Mouse (Mus musculus): ENCODE measurements around the gene Pygo1. TPM values are rescaled to one million over a fixed set of nuclear protein-coding genes. Genes with fewer than 3 reads are reported as not detected.
A peak's percentile ranks its signal among the peaks of the same experiment; 100 is the strongest.

Gene Pygo1
- total RNA-seq, 2 experiments from 2014 or later = 8.1 to 9.1 TPM

GRCm38 (mm10) chr9:72925935-72926258 lies 452 bp downstream of the Pygo1 start:
- no peak for DNase-seq
- intact Hi-C loops (cut with DNase I) = no loop called here

GRCm38 (mm10) chr9:72931166-72931790 lies 5.8 kb downstream of the Pygo1 start:
- no peak for DNase-seq
- intact Hi-C loops (cut with DNase I) = no loop called here

GRCm38 (mm10) chr9:72935309-72935708 lies 9.9 kb downstream of the Pygo1 start:
- intact Hi-C loops (cut with DNase I) = no loop called here
- DNase-seq = no peak

GRCm38 (mm10) chr9:72936301-72936700 lies 10.9 kb downstream of the Pygo1 start:
- intact Hi-C loops (cut with DNase I) = no loop called here
- DNase-seq = no peak

GRCm38 (mm10) chr9:72943424-72943823 lies 18.0 kb downstream of the Pygo1 start:
- DNase-seq = no peak
- intact Hi-C loops (cut with DNase I) = no loop called here

GRCm38 (mm10) chr9:72944286-72944685 lies 18.8 kb downstream of the Pygo1 start:
- intact Hi-C loops (cut with DNase I) = no loop called here
- no peak for DNase-seq

GRCm38 (mm10) chr9:72947010-72947409 lies 21.6 kb downstream of the Pygo1 start:
- DNase-seq = no peak
- intact Hi-C loops (cut with DNase I) = no loop called here

GRCm38 (mm10) chr9:72949572-72949971 lies 24.1 kb downstream of the Pygo1 start:
- no peak for DNase-seq
- intact Hi-C loops (cut with DNase I) = no loop called here

GRCm38 (mm10) chr9:72954746-72955145 lies 29.3 kb downstream of the Pygo1 start:
- DNase-seq = no peak
- intact Hi-C loops (cut with DNase I) = loop anchor here (5.0 kb wide), 1 partner anchor 62 kb away; no protein-coding TSS in a partner anchor

GRCm38 (mm10) chr9:72955546-72955945 lies 30.1 kb downstream of the Pygo1 start:
- intact Hi-C loops (cut with DNase I) = no loop called here
- peak; percentile 25 to 57 for DNase-seq

GRCm38 (mm10) chr9:72958521-72959450 lies 33.3 kb downstream of the Pygo1 start, which contains the start of the genes Dyx1c1 and Gm44503:
Dyx1c1 (plus strand) TSS chr9:72958785.
Gm44503 (plus strand) TSS chr9:72958852.
- intact Hi-C loops (cut with DNase I) = no loop called here
- DNase-seq = peak; percentile 59 to 79

- DNase-seq = no peak
- intact Hi-C loops (cut with DNase I) = no loop called here
These were observed 35.9 kb downstream of the Pygo1 start for GRCm38 (mm10) chr9:72961346-72961745.

GRCm38 (mm10) chr9:72961959-72962358 lies 36.5 kb downstream of the Pygo1 start:
- no peak for DNase-seq

GRCm38 (mm10) chr9:72968349-72969061 lies 43.1 kb downstream of the Pygo1 start:
- DNase-seq = peak; percentile 20 to 40
- intact Hi-C loops (cut with DNase I) = loop anchor here (1.0 kb wide), 1 partner anchor 123 kb away; no protein-coding TSS in a partner anchor

More at GRCm38 (mm10) chr9:72961959-72962358, 36.5 kb downstream of the Pygo1 start:
- intact Hi-C loops (cut with DNase I) = no loop called here

- peak; percentile 4 to 21 for DNase-seq
- intact Hi-C loops (cut with DNase I) = no loop called here
These were observed 44.4 kb downstream of the Pygo1 start for GRCm38 (mm10) chr9:72969874-72970273.

GRCm38 (mm10) chr9:72972435-72972834 lies 47.0 kb downstream of the Pygo1 start:
- intact Hi-C loops (cut with DNase I) = no loop called here
- no peak for DNase-seq

GRCm38 (mm10) chr9:72972984-72973383 lies 47.5 kb downstream of the Pygo1 start:
- DNase-seq = no peak
- intact Hi-C loops (cut with DNase I) = no loop called here

- no peak for DNase-seq
- intact Hi-C loops (cut with DNase I) = no loop called here
These were observed 49.3 kb downstream of the Pygo1 start for GRCm38 (mm10) chr9:72974734-72975133.

- intact Hi-C loops (cut with DNase I) = no loop called here
- no peak for DNase-seq
These were observed 49.8 kb downstream of the Pygo1 start for GRCm38 (mm10) chr9:72975242-72975641.

- intact Hi-C loops (cut with DNase I) = no loop called here
- DNase-seq = no peak
These were observed 57.6 kb downstream of the Pygo1 start for GRCm38 (mm10) chr9:72983066-72983465.
